Mouse (Mus musculus): ENCODE measurements around the gene Stx1a. TPM values are rescaled to one million over a fixed set of nuclear protein-coding genes. Genes with fewer than 3 reads are reported as not detected.

Stx1a gene
- 10.4 and 11.1 TPM in 2 replicates for total RNA-seq (2021)
- long read RNA-seq, partial matches to known transcripts, result 1 of 9 reads
- long read RNA-seq, other reads (novel, unspliced or antisense), result 2 of 9 reads

DNA sequence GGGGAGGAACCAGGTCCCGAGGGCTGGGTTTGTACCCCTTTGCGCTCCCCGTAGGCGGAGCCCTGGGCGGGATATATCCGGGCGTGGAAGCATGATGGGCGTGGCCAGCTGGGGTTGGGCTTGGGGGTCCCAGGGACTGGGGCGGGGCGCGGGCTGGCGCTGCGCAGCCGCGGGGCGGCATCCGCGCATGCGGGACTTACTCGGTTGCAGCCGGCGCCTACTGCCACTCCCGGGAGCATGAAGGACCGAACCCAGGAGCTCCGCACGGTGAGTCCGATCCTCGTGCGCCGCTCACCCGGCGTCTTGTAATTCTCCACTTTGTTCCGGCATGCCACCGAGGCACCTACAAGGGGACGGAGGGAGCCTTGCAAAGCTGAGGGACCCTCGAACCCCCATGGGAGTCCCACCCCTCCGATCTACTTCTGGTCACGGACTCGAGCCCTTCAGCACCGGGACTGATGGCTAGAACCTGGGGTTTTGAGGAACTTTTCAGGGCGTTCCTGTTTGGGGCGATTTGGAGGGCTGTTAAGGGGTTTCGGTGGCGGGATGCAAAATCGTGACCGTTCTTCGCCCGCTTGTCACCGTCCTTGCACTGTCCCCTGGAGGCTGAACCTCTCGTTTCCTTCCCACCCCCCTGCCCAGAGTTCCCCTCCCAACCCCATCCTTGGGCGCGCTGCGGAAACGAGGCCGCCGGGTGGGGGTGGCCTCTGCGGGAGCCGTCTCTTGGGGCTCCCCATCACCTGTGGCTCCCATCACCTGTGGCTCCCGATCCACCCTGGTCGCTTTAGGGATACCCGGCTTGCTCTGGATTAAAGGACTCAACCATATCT, at the start of gene Stx1a:
Gene Stx1a, plus strand, starts transcription at position 139 of the 830 bp plus-strand sequence.
- DNase-seq, result peak; percentile 90

DNA sequence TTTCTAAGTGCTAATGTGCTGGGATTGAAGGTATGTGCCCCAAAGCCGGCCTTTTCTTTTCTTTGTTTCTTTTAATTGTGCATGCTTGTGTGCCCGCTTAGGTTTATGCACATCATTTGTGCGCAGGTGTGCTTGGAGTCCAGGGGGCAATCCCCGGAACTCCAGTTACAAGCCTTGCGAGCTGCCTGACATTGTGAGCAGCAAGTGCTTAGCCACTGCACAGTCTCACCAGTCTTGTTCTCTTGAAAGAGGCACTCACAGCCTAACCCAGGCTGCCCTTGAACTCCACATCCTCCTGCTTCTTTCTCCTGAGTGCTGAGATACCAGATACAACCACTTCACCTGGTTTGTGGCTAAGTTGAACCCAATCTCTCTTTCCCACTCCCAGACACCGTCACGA, 49.8 kb upstream of the Stx1a start:
- no peak for DNase-seq

DNA sequence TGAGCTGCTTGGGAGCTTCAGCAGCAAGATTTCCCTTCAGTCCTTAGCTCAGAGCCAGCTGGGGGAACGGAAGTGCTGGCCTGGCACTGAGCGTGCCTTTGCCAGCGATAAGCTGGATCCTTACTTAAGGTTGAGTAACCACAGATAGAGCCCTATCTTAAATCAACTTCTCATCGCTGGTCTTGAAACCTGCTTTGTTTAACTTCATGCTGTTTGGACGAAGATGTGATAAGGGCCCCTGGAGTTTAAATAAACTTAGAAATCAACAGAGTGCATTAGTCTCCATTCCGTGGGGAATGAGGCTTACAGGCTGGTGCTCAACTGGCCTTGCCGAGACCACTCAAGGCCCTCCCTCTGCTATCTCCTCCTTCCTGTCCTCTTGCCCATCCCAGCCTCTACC, 49.0 kb upstream of the Stx1a start:
- no peak for DNase-seq

GRCm38 (mm10) chr5:134974921-134975320, 48.4 kb upstream of the Stx1a start:
- DNase-seq, result no peak

- DNase-seq, result no peak
Observed at GRCm38 (mm10) chr5:134976164-134976563, 47.1 kb upstream of the Stx1a start.

GRCm38 (mm10) chr5:134976577-134977250, 46.6 kb upstream of the Stx1a start:
- DNase-seq, result no peak

DNA sequence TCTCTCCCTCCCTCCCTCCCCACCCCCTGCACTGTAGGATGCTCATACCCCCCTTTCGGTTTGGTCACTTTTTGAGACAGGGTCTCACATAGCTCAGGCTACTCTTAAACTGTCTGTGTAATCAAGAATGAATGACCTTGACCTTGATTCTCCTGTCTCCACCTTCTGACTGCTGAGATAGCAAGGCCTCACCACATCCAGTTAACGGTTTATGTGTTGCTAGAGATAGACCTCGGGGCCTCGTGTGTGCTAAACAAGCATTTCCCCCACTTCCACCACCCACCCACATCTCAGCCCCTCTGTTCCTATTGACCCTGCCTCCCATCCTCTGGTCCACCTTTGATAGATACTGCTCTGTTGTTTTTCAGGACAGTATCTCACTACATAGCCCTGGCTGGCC, 45.4 kb upstream of the Stx1a start:
- no peak for DNase-seq

DNA sequence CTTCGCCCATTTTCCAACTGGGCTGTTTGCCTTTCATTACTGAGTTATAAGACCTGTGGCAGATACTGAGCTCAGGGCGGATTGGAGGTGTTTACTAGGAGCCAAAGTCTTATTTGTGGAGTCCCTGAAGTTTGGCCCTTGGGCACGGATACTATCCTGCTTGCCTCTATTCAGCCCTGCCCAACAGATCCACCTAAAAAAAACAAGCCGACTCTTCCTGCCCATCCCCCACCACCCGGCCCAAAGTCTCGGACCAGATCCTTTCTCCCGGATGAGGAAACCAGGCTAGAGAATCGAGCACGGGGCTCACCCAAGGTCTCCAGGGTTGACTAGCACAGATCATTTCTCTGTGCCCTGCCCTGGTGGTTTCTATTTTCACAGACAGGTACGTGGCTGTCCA, 42.1 kb upstream of the Stx1a start:
- DNase-seq, result no peak

DNA sequence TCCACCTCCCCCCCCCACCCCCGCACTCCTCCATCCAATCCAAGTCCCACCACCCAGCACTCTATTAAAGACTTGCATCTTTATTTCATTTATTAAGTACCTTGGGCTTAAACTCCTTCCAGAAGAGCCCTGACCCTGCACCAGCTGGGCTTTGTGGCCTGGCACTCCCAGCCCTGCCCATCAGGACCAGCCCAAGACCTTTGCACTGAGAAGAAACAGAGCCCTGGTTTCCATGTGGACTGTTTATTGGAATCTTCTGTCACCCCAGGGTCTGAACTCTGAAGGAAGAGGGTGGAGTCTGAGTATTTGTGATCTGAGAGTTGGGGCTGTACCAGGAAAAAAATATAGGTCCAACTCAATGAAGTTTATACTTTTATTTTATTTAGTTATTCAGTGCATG, 40.2 kb upstream of the Stx1a start:
- DNase-seq, result no peak

GRCm38 (mm10) chr5:134983771-134984170, 39.5 kb upstream of the Stx1a start:
- no peak for DNase-seq

- peak; percentile 20 for DNase-seq
Observed at GRCm38 (mm10) chr5:134985633-134986297, 37.5 kb upstream of the Stx1a start, which contains the start of gene Cldn3. Gene Cldn3 (plus strand): TSS chr5:134986214.

DNA sequence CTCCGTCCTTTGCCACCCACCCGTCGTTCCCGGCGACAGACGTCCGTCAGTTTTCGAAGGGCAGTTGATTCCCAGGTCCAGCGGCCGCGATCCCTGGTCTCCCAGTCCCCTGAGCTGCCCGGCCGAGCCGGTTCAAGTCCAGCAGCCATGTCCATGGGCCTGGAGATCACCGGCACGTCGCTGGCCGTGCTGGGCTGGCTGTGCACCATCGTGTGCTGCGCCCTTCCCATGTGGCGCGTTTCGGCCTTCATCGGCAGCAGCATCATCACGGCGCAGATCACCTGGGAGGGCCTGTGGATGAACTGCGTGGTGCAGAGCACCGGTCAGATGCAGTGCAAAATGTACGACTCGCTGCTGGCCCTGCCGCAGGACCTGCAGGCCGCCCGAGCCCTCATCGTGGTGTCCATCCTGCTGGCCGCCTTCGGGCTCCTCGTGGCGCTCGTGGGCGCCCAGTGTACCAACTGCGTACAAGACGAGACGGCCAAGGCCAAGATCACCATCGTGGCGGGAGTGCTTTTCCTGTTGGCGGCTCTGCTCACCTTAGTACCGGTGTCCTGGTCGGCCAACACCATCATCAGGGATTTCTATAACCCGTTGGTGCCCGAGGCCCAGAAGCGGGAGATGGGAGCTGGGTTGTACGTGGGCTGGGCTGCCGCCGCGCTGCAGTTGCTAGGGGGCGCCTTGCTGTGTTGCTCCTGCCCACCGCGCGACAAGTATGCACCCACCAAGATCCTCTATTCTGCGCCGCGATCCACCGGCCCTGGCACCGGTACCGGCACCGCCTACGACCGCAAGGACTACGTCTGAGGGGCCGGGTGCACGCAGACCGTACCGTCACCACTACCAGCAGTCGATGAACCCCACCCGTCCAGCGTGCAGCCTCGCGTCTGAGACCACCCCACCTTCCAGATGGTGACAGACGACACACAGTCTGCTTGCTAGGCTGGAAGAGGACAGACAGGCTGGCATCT, 36.7 kb upstream of the Stx1a start:
- no peak for DNase-seq

- DNase-seq, result no peak
Observed at GRCm38 (mm10) chr5:134989166-134989565, 34.1 kb upstream of the Stx1a start.

DNA sequence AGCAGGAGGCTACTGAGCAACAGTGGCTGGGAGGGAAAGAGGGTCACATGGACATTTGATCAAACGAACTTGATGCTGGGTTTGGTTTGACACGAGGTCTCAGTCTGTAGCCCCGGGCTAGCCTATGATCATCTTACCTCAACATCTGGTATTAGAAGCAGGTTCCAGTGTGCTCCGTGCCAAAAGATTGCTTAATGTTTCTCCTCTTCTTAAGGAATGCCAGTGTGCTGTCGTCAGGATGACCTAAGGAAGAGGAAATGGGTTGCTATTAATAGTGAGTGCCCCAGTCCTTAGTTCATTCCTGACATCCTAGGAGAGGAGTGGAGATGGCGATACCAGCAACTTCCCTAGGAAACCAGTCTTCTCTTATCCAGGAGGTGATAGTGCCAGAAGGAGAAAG, 33.5 kb upstream of the Stx1a start:
- DNase-seq, result no peak

DNA sequence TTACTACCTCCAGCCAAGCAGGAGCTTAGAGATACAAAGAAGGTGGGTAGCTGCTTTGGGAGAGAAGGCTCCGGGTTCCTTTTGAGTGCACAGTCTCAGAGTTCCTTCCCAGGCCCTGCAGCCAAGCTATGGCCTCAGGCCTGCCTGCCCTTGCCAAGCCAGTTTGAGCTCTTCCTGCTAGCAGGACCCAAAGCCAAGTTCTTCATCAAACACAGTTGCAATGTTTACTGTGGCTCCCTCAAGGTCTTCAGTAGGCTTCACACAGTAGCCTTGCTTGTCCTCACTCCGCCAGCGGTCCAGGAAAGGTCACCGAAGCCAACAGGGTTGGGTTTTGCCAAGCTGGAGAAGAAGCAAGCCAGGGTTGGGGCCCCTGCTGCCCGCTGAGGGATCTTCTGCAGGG, 30.7 kb upstream of the Stx1a start:
- DNase-seq, result no peak

- no peak for DNase-seq
Observed at GRCm38 (mm10) chr5:134998359-134998758, 24.9 kb upstream of the Stx1a start.

DNA sequence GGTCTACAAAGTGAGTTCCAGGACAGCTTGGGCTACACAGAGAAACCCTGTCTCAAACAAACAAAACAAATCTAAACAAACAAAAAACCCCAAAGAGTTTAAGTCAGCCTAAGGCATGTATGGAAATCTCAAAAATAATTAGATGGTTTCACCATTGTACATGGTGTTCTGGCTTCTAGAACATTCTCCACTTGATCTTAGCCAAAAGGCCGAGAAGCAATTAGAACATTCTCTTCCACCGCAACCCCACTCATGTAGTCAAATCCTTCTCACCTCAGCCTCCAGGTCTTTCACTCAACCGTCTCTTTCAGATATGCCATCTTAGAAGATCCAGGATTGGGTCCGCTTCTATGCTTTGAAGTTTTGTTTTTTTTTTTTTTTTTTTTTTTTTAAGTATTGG, 23.5 kb upstream of the Stx1a start:
- DNase-seq, result no peak

GRCm38 (mm10) chr5:135000751-135001150, 22.5 kb upstream of the Stx1a start:
- no peak for DNase-seq

- no peak for DNase-seq
Observed at GRCm38 (mm10) chr5:135001309-135001708, 22.0 kb upstream of the Stx1a start.

DNA sequence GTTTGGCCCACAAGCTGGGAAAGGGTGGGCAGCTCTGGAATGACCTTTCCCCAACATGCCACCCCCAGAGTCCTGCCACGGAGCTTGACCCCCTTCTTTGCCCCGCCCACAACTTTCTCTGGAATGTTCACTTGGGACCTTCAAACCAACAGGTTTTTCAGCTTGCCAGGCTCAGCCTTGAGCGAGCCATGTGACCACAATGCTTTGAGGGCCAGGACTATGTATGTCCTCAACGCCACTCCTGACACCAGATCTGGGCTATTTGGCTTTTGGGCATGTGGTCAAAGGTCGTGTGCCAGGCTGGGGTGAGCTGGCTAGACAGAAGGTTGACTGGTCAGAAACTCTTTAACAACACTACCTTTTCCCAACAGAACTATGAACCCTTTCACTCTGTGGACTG, 21.1 kb upstream of the Stx1a start:
- DNase-seq, result no peak

GRCm38 (mm10) chr5:135007802-135008571, 15.3 kb upstream of the Stx1a start:
- no peak for DNase-seq
